12 mouse cellular contexts compared by ENCODE assay signal in the genomic region with DNA sequence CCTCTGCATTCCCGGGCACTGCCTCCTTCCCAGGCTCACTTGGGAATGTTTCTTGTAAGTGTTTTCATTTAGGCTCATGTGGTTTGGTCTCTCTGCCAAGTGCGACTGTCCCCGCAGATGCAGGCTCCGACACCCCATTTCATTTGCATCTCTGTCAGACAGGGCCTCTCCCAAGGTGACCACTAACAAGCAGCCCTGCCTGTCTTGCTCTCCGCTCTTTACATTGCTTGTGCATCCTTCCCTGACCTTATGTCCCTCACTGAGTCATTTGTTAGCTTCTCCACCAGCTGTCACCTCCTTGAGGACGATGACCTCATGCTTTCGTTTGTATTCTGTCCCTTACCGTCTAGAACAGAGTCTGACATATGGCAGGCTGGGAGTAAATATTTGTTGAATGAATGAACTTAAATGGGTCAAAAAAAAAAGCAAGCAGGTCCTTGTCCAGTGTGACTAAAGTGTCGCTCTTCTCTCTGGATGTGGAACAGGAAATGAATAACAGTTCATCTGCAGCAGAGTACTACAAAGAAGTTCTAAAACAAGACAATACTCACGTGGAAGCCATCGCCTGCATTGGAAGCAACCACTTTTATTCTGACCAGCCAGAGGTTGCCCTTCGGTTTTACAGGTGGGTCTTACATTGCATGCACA. TPM values are rescaled to one million over a fixed set of nuclear protein-coding genes. Genes with fewer than 3 reads are reported as not detected.
A peak's percentile ranks its signal among the peaks of the same experiment; 100 is the strongest.
DNase-seq lines count a peak whose midpoint lies in the region; ATAC-seq and TF ChIP-seq lines count a peak whose summit lies in the region.
"Had no signal": no experiment of that assay in that cellular context is flagged by ENCODE, and none has a peak within 500 bp of the region (broad histone marks: within the 10 kb centered on the region; RNA-seq: fewer than 3 reads in every experiment).

No protein-coding gene starts in this region.

- no peak overlapping the region for H3K4me2 ChIP-seq in forebrain, embryonic 16.5 days (ENCODE audit: low read length)
- no peak overlapping the region for H3K4me2 ChIP-seq in midbrain, embryonic 15.5 days
- H3K4me2 ChIP-seq: liver, embryonic 13.5 days had no signal

- H3K4me1 ChIP-seq in lung, adult 2 months (ENCODE audit: control insufficient read depth, insufficient read depth, low read length) = no peaks in the 10 kb centered on the region
- peaks cover 5% of the 10 kb centered on the region for H3K4me1 ChIP-seq in forebrain, embryonic 16.5 days (replicated peaks; ENCODE audit: control insufficient read depth, insufficient read depth, low read length)
- no peaks in the 10 kb centered on the region for H3K4me1 ChIP-seq in midbrain, embryonic 15.5 days
- H3K4me1 ChIP-seq: liver, embryonic 13.5 days had no signal

- DNase-seq in lung, postnatal 10 days = peak; percentile 6
- no peak for DNase-seq in lung, adult 2 months
- peak; percentile 54 for DNase-seq in embryo, embryonic 10.5 days (ENCODE audit: low spot score)
- no peak for DNase-seq in adrenal gland, adult (ENCODE audit: inconsistent age in 2 of 2, low spot score in 1 of 2)
- no peak for DNase-seq in layer of hippocampus, adult 11-12 months (ENCODE audit: low spot score)
- DNase-seq in thymus, postnatal 10 days (ENCODE audit: low spot score in 2 of 2) = no peak
- DNase-seq: liver, embryonic 13.5 days; right cerebral cortex, postnatal 4 days had no signal

- peak; percentile 49 for ATAC-seq in forebrain, embryonic 16.5 days
- no peak for ATAC-seq in midbrain, embryonic 15.5 days (replicated peaks)
- ATAC-seq: inflammation-experienced regulatory T-cells, adult 6 months had no signal

- H3K27me3 ChIP-seq in forebrain, embryonic 16.5 days (replicated peaks; ENCODE audit: control insufficient read depth, insufficient read depth, low read length) = no peaks in the 10 kb centered on the region
- H3K27me3 ChIP-seq in midbrain, embryonic 15.5 days (replicated peaks) = no peaks in the 10 kb centered on the region
- H3K27me3 ChIP-seq: liver, embryonic 13.5 days had no signal

- H3K4me3 ChIP-seq in lung, adult 2 months (replicated peaks; ENCODE audit: extremely low read depth, low read depth, low read length) = no peak overlapping the region
- no peak overlapping the region for H3K4me3 ChIP-seq in forebrain, embryonic 16.5 days (replicated peaks; ENCODE audit: low read length)
- no peak overlapping the region for H3K4me3 ChIP-seq in midbrain, embryonic 15.5 days
- H3K4me3 ChIP-seq: layer of hippocampus, adult 2 months; liver, embryonic 13.5 days had no signal

- 54% methylated on average over 12 of the region's 12 CpGs for WGBS in lung, adult 2 months
- 38% methylated on average over 12 of the region's 12 CpGs for WGBS in forebrain, embryonic 16.5 days
- WGBS in midbrain, embryonic 15.5 days = 50% methylated on average over 12 of the region's 12 CpGs

- H3K9ac ChIP-seq in forebrain, embryonic 16.5 days (replicated peaks; ENCODE audit: low read depth, low read length) = no peak overlapping the region
- H3K9ac ChIP-seq in midbrain, embryonic 15.5 days = no peak overlapping the region
- H3K9ac ChIP-seq: liver, embryonic 13.5 days had no signal

- no peak overlapping the region for H3K27ac ChIP-seq in forebrain, embryonic 16.5 days (ENCODE audit: low read length)
- 0 out of 2 replicates have a peak overlapping the region, but pooled peaks have one; percentile 12 for H3K27ac ChIP-seq in midbrain, embryonic 15.5 days
- H3K27ac ChIP-seq: layer of hippocampus, adult 2 months; liver, embryonic 13.5 days had no signal

- TF ChIP-seq CTCF in lung, adult 2 months (IDR thresholded peaks at IDR 0.05; ENCODE audit: insufficient read depth, low read length) = no peak

- H3K9me3 ChIP-seq in forebrain, embryonic 16.5 days (ENCODE audit: control insufficient read depth, low read length) = no peaks in the 10 kb centered on the region
- no peaks in the 10 kb centered on the region for H3K9me3 ChIP-seq in midbrain, embryonic 15.5 days
- H3K9me3 ChIP-seq: liver, embryonic 13.5 days had no signal

- peaks cover 16% of the 10 kb centered on the region for H3K36me3 ChIP-seq in forebrain, embryonic 16.5 days (ENCODE audit: control insufficient read depth, insufficient read depth)
- H3K36me3 ChIP-seq in midbrain, embryonic 15.5 days (replicated peaks) = peaks cover 31% of the 10 kb centered on the region
- H3K36me3 ChIP-seq: liver, embryonic 13.5 days had no signal

- no peak for TF ChIP-seq POLR2A in lung, adult 2 months (IDR thresholded peaks at IDR 0.05; ENCODE audit: borderline replicate concordance, extremely low read depth, low read depth, low read length)

RNA-seq across cellular contexts. Expression of gene Ttc8, which starts 53.9 kb away (rescaled TPM):
- 9.6 and 10.5 TPM in 2 replicates for polyA plus RNA-seq in lung, adult 2 months (2012; rRNA removed)
- 35.4 and 39.2 TPM in 2 replicates for polyA plus RNA-seq in forebrain, embryonic 16.5 days (2015; fragmentation: Nextera tagmentation; extraction: Ambion mirVana)
- polyA plus RNA-seq in midbrain, embryonic 15.5 days (2015; fragmentation: Nextera tagmentation; extraction: Ambion mirVana) = 36.8 and 39.3 TPM in 2 replicates

Comparison
In these comparisons a context has a peak if more than half of its experiments do, and no peak if none do; other contexts are left out.
1. DNase-seq: peak in lung, postnatal 10 days (single experiment) and embryo, embryonic 10.5 days (single experiment); none in lung, adult 2 months (single experiment), adrenal gland, adult (0 of 2), layer of hippocampus, adult 11-12 months (single experiment) and thymus, postnatal 10 days (0 of 2).